Mouse (Mus musculus): ENCODE data around the gene Gucy1b2. TPM values are rescaled to one million over a fixed set of nuclear protein-coding genes. Genes with fewer than 3 reads are reported as not detected.

The Gucy1b2 gene
- polyA plus RNA-seq, 1 experiment: 0.08 TPM

DNA sequence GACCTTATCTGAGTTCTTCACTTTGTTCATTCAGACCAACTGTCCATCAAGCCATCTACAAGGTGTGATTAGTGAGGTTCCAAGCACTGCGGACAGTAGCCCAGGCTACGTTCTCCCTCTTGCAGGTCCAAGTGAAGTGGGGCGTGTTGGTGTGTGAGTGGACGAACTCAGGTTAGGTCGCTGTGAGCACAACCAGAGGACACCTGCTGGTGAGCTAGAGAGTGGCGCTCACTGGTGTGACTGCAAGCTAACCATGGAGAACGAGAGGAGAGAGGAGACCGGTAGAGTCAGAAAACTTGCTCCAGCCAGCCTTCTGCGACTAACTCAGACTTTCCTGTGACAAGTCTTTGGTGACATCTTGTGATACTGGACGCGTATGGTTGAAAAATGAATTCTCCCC lies 3.5 kb upstream of the Gucy1b2 start:
- TF ChIP-seq POLR2A (IDR thresholded peaks at IDR 0.05; ENCODE audit: control insufficient read depth, extremely low read depth, insufficient read depth, low read length, poor library complexity) (no peak), CTCF (IDR thresholded peaks at IDR 0.05; ENCODE audit: borderline replicate concordance, control insufficient read depth, extremely low read depth, insufficient read depth, low read length, poor library complexity) (0 out of 2 replicates have a peak, but pooled peaks have one; percentile 44)
- H3K36me3 ChIP-seq (ENCODE audit: control insufficient read depth, insufficient read depth, low read length): no peaks in the 10 kb centered on the region
- no peaks in the 10 kb centered on the region for H3K4me1 ChIP-seq (replicated peaks; ENCODE audit: control insufficient read depth, insufficient read depth, low read length)
- peak; percentile 14 for DNase-seq
- WGBS: 65% methylated on average over 11 of the region's 11 CpGs
- H3K27ac ChIP-seq (ENCODE audit: control insufficient read depth, insufficient read depth, low read length): no peak overlapping the region
- no peak overlapping the region for H3K4me3 ChIP-seq (ENCODE audit: control insufficient read depth, insufficient read depth, low read length)
- no peaks in the 10 kb centered on the region for H3K27me3 ChIP-seq (ENCODE audit: control insufficient read depth, insufficient read depth, low read length)

DNA sequence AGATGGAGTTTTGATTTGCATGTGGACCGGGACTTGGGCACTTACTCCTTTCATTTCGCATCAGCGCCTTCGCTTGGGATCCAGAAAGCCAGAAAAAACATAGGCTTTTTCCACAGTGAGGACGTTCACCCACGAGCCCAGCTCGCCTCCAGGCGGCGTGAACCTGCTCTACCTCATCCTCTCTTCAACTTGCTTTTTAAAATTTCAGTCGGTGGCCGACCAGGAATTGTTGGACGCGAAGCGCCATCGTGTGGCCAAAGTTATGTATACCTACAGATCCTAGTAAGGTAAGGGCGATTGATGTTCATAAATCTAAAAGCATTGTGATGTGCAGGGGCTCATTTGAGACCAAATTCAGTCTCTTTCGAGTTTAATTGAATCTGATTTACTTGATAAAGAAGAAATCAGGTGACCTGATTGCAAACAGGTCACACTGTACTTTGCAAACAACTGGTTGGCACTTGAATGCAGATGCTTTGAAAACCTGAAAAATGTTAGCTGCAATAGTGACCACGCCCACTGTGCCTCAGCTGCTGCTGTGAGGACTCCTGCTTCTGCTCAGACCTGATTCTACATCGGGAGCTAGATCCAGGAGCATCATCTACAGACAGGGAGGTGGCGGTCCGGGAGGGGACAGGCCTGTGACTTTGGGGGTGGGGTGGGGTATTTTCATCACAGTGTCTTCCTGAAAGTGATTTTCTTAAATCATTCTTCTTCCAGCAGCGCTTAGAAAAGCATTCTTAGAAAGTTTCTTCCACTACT lies 1.5 kb upstream of the Gucy1b2 start:
- Histone ChIP-seq H3K4me1 (replicated peaks; ENCODE audit: control insufficient read depth, insufficient read depth, low read length) (no peaks in the 10 kb centered on the region), H3K4me3 (ENCODE audit: control insufficient read depth, insufficient read depth, low read length) (no peak overlapping the region)
- DNase-seq: peak; percentile 84

DNA sequence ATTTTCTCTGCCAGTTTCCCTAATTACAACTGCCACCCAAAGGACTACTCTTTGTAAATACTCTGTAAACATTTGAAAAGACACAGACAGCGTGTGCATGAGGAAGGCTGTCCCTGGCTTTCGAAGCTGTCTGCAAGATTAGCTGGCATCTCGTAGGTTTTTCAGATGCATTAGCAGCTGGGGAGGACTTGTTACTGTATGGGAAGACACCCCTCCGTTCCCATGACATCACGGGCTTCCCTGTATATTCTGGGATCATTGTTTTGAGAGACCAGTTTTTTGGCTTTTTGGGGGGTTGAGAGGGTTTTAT lies 564 bp downstream of the Gucy1b2 start:
- DNase-seq: no peak
- TF ChIP-seq CTCF (IDR thresholded peaks at IDR 0.05; ENCODE audit: borderline replicate concordance, control insufficient read depth, extremely low read depth, insufficient read depth, low read length, poor library complexity): no peak
- TF ChIP-seq POLR2A (IDR thresholded peaks at IDR 0.05; ENCODE audit: control insufficient read depth, extremely low read depth, insufficient read depth, low read length, poor library complexity): no peak
- 86% methylated on average over 5 of the region's 5 CpGs for WGBS

More for the DNA sequence above, 1.5 kb upstream of the Gucy1b2 start:
- no peaks in the 10 kb centered on the region for H3K36me3 ChIP-seq (ENCODE audit: control insufficient read depth, insufficient read depth, low read length)
- WGBS: 23% methylated on average over 22 of the region's 22 CpGs
- no peak overlapping the region for H3K27ac ChIP-seq (ENCODE audit: control insufficient read depth, insufficient read depth, low read length)
- TF ChIP-seq POLR2A (IDR thresholded peaks at IDR 0.05; ENCODE audit: control insufficient read depth, extremely low read depth, insufficient read depth, low read length, poor library complexity): no peak
- TF ChIP-seq CTCF (IDR thresholded peaks at IDR 0.05; ENCODE audit: borderline replicate concordance, control insufficient read depth, extremely low read depth, insufficient read depth, low read length, poor library complexity): peak; percentile 74; the same call in 1 of the 2 replicates
- H3K27me3 ChIP-seq (ENCODE audit: control insufficient read depth, insufficient read depth, low read length): no peaks in the 10 kb centered on the region

DNA sequence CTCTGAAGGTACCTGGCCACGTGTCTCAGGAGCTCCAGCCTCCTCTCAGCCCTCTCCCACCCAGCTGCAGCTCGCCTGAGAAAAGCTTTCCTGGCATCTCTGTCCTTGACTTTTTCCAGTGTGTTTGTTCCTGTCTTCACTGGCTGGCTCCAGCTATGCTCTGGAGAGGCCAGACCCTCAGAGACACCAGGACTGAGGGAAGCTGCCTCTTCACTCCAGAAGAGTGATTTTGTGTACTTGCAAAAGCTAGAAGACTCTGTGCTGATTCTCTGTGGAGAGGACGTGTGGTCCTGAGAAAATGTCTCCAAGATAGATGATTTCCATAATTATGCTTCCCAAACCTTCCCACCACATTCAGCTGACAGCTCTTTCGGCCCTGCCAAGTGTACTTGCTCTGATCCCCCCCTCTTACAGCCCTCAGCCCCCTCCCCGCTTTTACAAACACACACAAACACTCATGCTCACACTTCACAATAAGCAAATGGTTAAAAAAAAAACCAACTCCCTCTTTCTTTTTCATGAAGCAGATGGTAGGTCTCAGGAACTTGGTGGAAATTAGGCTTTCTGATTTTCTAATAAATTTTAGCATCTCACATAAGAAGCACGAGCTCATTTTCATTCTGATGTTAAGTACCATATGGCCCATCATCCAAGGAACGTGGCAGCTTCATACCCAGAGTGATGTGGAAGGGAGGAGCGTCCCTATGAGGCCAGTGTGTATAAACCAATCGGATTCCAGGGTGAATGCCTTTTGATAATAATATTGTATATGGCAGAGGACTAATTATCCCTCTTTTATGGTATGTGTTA lies 1.1 kb downstream of the Gucy1b2 start:
- no peaks in the 10 kb centered on the region for H3K4me1 ChIP-seq (replicated peaks; ENCODE audit: control insufficient read depth, insufficient read depth, low read length)
- no peak overlapping the region for H3K4me3 ChIP-seq (ENCODE audit: control insufficient read depth, insufficient read depth, low read length)
- WGBS: 87% methylated on average over 9 of the region's 9 CpGs
- H3K27ac ChIP-seq (ENCODE audit: control insufficient read depth, insufficient read depth, low read length): no peak overlapping the region
- no peaks in the 10 kb centered on the region for H3K27me3 ChIP-seq (ENCODE audit: control insufficient read depth, insufficient read depth, low read length)
- DNase-seq: no peak
- TF ChIP-seq CTCF (IDR thresholded peaks at IDR 0.05; ENCODE audit: borderline replicate concordance, control insufficient read depth, extremely low read depth, insufficient read depth, low read length, poor library complexity) (no peak), POLR2A (IDR thresholded peaks at IDR 0.05; ENCODE audit: control insufficient read depth, extremely low read depth, insufficient read depth, low read length, poor library complexity) (no peak)
- no peaks in the 10 kb centered on the region for H3K36me3 ChIP-seq (ENCODE audit: control insufficient read depth, insufficient read depth, low read length)

More for the DNA sequence above, 564 bp downstream of the Gucy1b2 start:
- no peaks in the 10 kb centered on the region for H3K27me3 ChIP-seq (ENCODE audit: control insufficient read depth, insufficient read depth, low read length)
- no peaks in the 10 kb centered on the region for H3K4me1 ChIP-seq (replicated peaks; ENCODE audit: control insufficient read depth, insufficient read depth, low read length)
- H3K4me3 ChIP-seq (ENCODE audit: control insufficient read depth, insufficient read depth, low read length): no peak overlapping the region
- H3K36me3 ChIP-seq (ENCODE audit: control insufficient read depth, insufficient read depth, low read length): no peaks in the 10 kb centered on the region
- no peak overlapping the region for H3K27ac ChIP-seq (ENCODE audit: control insufficient read depth, insufficient read depth, low read length)

DNA sequence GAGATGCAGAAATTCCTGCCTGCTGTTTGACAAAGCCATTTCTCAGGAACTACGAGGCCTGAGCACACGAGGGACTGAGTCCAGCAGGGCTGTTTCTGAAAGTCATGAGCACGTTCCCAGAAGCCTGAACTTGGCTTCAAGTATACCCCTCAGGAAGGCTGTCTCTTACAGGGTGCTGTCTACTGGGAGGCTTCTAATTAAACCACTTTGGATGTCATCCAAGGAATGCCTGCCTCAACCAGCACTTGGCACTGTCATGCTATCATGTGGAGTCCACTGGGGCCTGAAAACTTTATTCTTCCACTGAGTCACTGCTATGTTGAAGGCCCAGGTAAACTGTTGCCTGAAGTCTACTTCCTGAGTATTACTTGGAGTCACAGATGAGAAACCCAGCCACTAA lies 2.0 kb downstream of the Gucy1b2 start:
- Histone ChIP-seq H3K4me1 (replicated peaks; ENCODE audit: control insufficient read depth, insufficient read depth, low read length) (no peaks in the 10 kb centered on the region), H3K27me3 (ENCODE audit: control insufficient read depth, insufficient read depth, low read length) (no peaks in the 10 kb centered on the region), H3K27ac (ENCODE audit: control insufficient read depth, insufficient read depth, low read length) (no peak overlapping the region), H3K4me3 (ENCODE audit: control insufficient read depth, insufficient read depth, low read length) (no peak overlapping the region), H3K36me3 (ENCODE audit: control insufficient read depth, insufficient read depth, low read length) (no peaks in the 10 kb centered on the region)
- no peak for TF ChIP-seq CTCF (IDR thresholded peaks at IDR 0.05; ENCODE audit: borderline replicate concordance, control insufficient read depth, extremely low read depth, insufficient read depth, low read length, poor library complexity)
- TF ChIP-seq POLR2A (IDR thresholded peaks at IDR 0.05; ENCODE audit: control insufficient read depth, extremely low read depth, insufficient read depth, low read length, poor library complexity): no peak
- DNase-seq: no peak
- 92% methylated on average over 3 of the region's 3 CpGs for WGBS

DNA sequence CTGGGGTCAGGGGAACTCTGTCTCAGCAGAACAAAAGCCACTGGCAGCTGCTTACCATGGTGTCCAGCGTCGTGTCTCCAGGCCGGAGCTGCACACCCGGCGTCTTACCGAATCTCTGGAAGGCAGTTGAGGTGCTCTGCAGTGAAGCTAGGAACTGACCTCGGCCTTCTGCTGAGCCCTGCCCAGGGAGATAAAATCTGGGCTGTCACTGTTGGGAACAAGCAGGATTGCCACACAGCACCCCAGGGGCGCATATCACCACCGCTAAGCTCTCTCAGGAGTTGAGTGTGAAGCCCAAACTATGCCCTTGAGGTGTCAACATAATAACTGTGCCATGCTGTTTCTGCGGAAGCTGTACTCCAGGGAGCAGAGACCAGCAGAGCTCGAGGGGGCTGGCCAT lies 2.8 kb downstream of the Gucy1b2 start:
- WGBS: 94% methylated on average over 11 of the region's 11 CpGs
- Histone ChIP-seq H3K36me3 (ENCODE audit: control insufficient read depth, insufficient read depth, low read length) (no peaks in the 10 kb centered on the region), H3K4me3 (ENCODE audit: control insufficient read depth, insufficient read depth, low read length) (no peak overlapping the region), H3K27ac (ENCODE audit: control insufficient read depth, insufficient read depth, low read length) (no peak overlapping the region), H3K27me3 (ENCODE audit: control insufficient read depth, insufficient read depth, low read length) (no peaks in the 10 kb centered on the region), H3K4me1 (replicated peaks; ENCODE audit: control insufficient read depth, insufficient read depth, low read length) (no peaks in the 10 kb centered on the region)
- TF ChIP-seq CTCF (IDR thresholded peaks at IDR 0.05; ENCODE audit: borderline replicate concordance, control insufficient read depth, extremely low read depth, insufficient read depth, low read length, poor library complexity) (no peak), POLR2A (IDR thresholded peaks at IDR 0.05; ENCODE audit: control insufficient read depth, extremely low read depth, insufficient read depth, low read length, poor library complexity) (no peak)
- DNase-seq: no peak
